Mouse (Mus musculus) megakaryocyte, embryonic 14.5 days (primary cell): ENCODE measurements at regions not wholly inside any gene's neighbourhood (a gene's known extent, or its start where the extent isn't known, plus 50 kb on each side); places are given as distances from the start of the nearest gene placed in this dataset.

Source experiments
- FLI1 ChIP-seq: IDR thresholded peaks from 2 replicates; pipeline ENCODE4 v1.6.1; 2012; ENCODE audit warnings: low read length, inconsistent platforms, mixed read lengths
- GATA1 ChIP-seq: IDR thresholded peaks from 3 replicates; pipeline ENCODE4 v1.6.1; 2012; ENCODE audit warnings: mixed read lengths, low read length, inconsistent platforms, borderline replicate concordance

DNA sequence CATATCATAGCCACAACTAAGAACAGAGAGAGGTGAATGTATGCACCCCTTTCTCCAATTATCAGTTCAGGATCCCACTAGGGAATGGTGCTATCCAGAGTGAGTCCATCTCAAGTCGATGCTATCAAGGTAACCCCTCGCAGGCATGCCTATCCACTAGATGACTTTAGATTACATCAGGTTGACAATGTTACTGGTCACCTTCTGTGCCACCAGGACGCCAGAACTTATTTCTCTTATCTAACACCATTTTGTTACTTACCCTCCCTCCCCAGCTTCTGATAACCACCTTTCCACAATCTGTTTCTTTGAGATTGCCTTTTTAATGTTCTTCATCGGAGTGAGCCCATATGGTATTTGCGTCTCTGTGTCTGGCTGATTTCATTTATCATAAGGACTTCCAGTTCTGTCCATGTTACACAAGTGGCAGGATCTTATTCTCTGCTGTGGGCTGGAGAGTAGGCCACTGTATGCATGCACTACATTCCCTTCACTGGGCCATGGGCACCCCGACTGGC lies 57.9 kb upstream of the Klf13 start:
- no peak for TF ChIP-seq GATA1
- no peak for TF ChIP-seq FLI1
